Mouse (Mus musculus): ENCODE measurements around the gene Gpi1. TPM values are rescaled to one million over a fixed set of nuclear protein-coding genes. Genes with fewer than 3 reads are reported as not detected.

Gpi1 gene
- 100 to 1,000 TPM; 255 to 292 TPM for total RNA-seq (2023)

GRCm38 (mm10) chr7:34230116-34230515 is at the start of gene Gpi1:
Gpi1 (minus strand) TSS chr7:34230336.

GRCm38 (mm10) chr7:34250738-34251137 is 20.6 kb upstream of the Gpi1 start, which contains the start of gene Gm6096:
Gm6096 (plus strand) TSS chr7:34251038.

GRCm38 (mm10) chr7:34196132-34197128 is 33.7 kb downstream of the Gpi1 start, which contains the start of gene Pdcd2l:
Pdcd2l (minus strand) TSS chr7:34196661.

GRCm38 (mm10) chr7:34169454-34169853 is 60.7 kb downstream of the Gpi1 start, which contains the start of gene Uba2:
Uba2 (minus strand) TSS chr7:34169599.

Other genes starting within 250 kb of the Gpi1 start
- not detected for gene Scgb2b27, start 216.4 kb downstream of the Gpi1 start, total RNA-seq (2023)
- not detected for gene Scgb1b27, start 208.9 kb downstream of the Gpi1 start, total RNA-seq (2023)
- gene Scgb1b30, start 134.9 kb downstream of the Gpi1 start, total RNA-seq (2023): not detected
- gene Wtip, start 97.1 kb downstream of the Gpi1 start, total RNA-seq (2023): not detected
- gene Uba2, start 60.7 kb downstream of the Gpi1 start, total RNA-seq (2023): 10 to 100 TPM; 74.9 to 88.4 TPM
- 10 to 100 TPM; 26.7 to 27.1 TPM for gene Pdcd2l, start 33.7 kb downstream of the Gpi1 start, total RNA-seq (2023)
- not detected for gene Gm6096, start 20.7 kb upstream of the Gpi1 start, total RNA-seq (2023)
- 10 to 100 TPM; 53.2 to 69.7 TPM for gene 4931406P16Rik, start 83.2 kb upstream of the Gpi1 start, total RNA-seq (2023)
- 100 to 1,000 TPM; 198 to 206 TPM for gene Lsm14a, start 163.0 kb upstream of the Gpi1 start, total RNA-seq (2023)

Measured in T-cell, adult 66 days (primary cell).